Mouse (Mus musculus): ENCODE results near the gene Asns. TPM values are rescaled to one million over a fixed set of nuclear protein-coding genes. Genes with fewer than 3 reads are reported as not detected.

Asns gene
- polyA plus RNA-seq (2017; shearing (Covaris generic)), result 21.8 TPM

DNA sequence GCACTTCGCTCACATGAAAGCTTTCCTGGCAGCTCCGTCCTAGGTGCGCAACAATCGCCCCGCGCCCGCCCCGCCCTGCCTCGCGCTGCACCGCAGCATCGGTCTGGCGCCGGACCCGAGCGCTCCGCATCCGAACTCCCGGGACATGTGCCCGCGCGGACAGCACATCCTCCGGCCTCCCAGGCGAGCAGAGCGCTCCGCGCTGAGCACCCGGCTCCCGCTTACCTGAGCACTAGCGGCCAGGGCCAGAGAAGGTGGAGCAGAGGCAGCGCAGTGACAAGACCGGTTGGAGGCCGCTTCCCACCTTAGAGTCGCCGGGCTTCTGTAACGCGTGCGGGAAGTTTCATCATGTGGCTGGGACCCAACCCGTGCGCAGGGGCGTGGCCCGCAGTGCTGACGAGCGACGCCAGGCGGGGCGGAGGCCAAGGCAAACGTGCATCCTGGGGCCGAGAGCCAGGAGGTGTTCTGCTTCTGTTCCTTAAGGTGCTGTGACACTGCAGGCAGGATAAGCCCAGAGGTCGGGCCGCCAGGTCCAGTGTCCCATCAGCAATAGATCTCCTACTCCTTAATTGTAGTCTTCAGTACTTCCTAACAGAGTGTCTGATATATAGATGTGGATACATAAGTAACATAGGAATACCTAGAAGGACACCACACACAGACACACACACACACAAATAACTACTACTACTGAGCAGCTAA, at the start of gene Asns:
Asns (minus strand) TSS at position 371 of the 702 bp plus-strand sequence.

Other genes with a start within 250 kb of the Asns start
- gene Tac1, start 138.4 kb downstream of the Asns start, polyA plus RNA-seq (2017; shearing (Covaris generic)), result not detected
- gene C1galt1, start 151.6 kb upstream of the Asns start, polyA plus RNA-seq (2017; shearing (Covaris generic)), result 23.3 TPM

Data from effector memory CD4-positive, alpha-beta T cell, adult 5 months (primary cell).